In genomic region chr8:108899251-108899771, GRCm38 (mm10) we compare ENCODE assay signal across 16 mouse cellular contexts.
DNase-seq lines count a peak whose midpoint lies in the region; ATAC-seq and TF ChIP-seq lines count a peak whose summit lies in the region.
"Had no signal": no experiment of that assay in that cellular context is flagged by ENCODE, and none has a peak within 500 bp of the region (broad histone marks: within the 10 kb centered on the region; RNA-seq: fewer than 3 reads in every experiment).

No protein-coding gene starts in this region.

- H3K36me3 ChIP-seq in forebrain, embryonic 12.5 days (replicated peaks) = no peaks in the 10 kb centered on the region
- no peaks in the 10 kb centered on the region for H3K36me3 ChIP-seq in forebrain, embryonic 16.5 days (ENCODE audit: control insufficient read depth, insufficient read depth)
- H3K36me3 ChIP-seq in midbrain, embryonic 11.5 days (ENCODE audit: control insufficient read depth, insufficient read depth, low read length) = no peaks in the 10 kb centered on the region
- H3K36me3 ChIP-seq in midbrain, postnatal 0 days (ENCODE audit: insufficient read depth, low read length) = no peaks in the 10 kb centered on the region
- no peaks in the 10 kb centered on the region for H3K36me3 ChIP-seq in intestine, embryonic 16.5 days (ENCODE audit: control insufficient read depth, insufficient read depth, low read length)
- H3K36me3 ChIP-seq in neural tube, embryonic 14.5 days (ENCODE audit: control insufficient read depth, insufficient read depth, low read length) = no peaks in the 10 kb centered on the region

- ATAC-seq in forebrain, embryonic 12.5 days (ENCODE audit: low FRiP score) = 0 out of 2 replicates have a peak, but pooled peaks have one; percentile 21
- no peak for ATAC-seq in forebrain, embryonic 16.5 days
- ATAC-seq in midbrain, embryonic 11.5 days (ENCODE audit: low FRiP score) = no peak
- no peak for ATAC-seq in midbrain, postnatal 0 days (ENCODE audit: low FRiP score)
- peak; percentile 35; the same call in 1 of the 2 replicates for ATAC-seq in intestine, embryonic 16.5 days
- ATAC-seq in neural tube, embryonic 14.5 days (ENCODE audit: low read depth) = no peak
- ATAC-seq: Patski had no signal

- no peak overlapping the region for H3K9ac ChIP-seq in forebrain, embryonic 12.5 days
- H3K9ac ChIP-seq in forebrain, embryonic 16.5 days (replicated peaks; ENCODE audit: low read depth, low read length) = no peak overlapping the region
- no peak overlapping the region for H3K9ac ChIP-seq in midbrain, embryonic 11.5 days (ENCODE audit: low read length)
- H3K9ac ChIP-seq in midbrain, postnatal 0 days (replicated peaks; ENCODE audit: low read length, poor library complexity, severe bottlenecking) = no peak overlapping the region
- H3K9ac ChIP-seq in intestine, embryonic 16.5 days (ENCODE audit: low read depth, low read length) = no peak overlapping the region
- no peak overlapping the region for H3K9ac ChIP-seq in neural tube, embryonic 14.5 days (replicated peaks; ENCODE audit: low read depth, low read length)

- no peak overlapping the region for H3K27ac ChIP-seq in forebrain, embryonic 12.5 days
- H3K27ac ChIP-seq in forebrain, embryonic 16.5 days (ENCODE audit: low read length) = no peak overlapping the region
- no peak overlapping the region for H3K27ac ChIP-seq in midbrain, embryonic 11.5 days (ENCODE audit: low read depth, low read length)
- no peak overlapping the region for H3K27ac ChIP-seq in midbrain, postnatal 0 days (ENCODE audit: low read depth, low read length)
- H3K27ac ChIP-seq in intestine, embryonic 16.5 days (ENCODE audit: low read length) = no peak overlapping the region
- 0 out of 2 replicates have a peak overlapping the region, but pooled peaks have one; percentile 28 for H3K27ac ChIP-seq in neural tube, embryonic 14.5 days (ENCODE audit: low read depth, low read length)

- peaks cover 83% of the 10 kb centered on the region for H3K4me1 ChIP-seq in forebrain, embryonic 12.5 days
- peaks cover 41% of the 10 kb centered on the region for H3K4me1 ChIP-seq in forebrain, embryonic 16.5 days (replicated peaks; ENCODE audit: control insufficient read depth, insufficient read depth, low read length)
- H3K4me1 ChIP-seq in midbrain, embryonic 11.5 days (ENCODE audit: control insufficient read depth, insufficient read depth, low read length) = peaks cover 50% of the 10 kb centered on the region
- peaks cover 37% of the 10 kb centered on the region for H3K4me1 ChIP-seq in midbrain, postnatal 0 days (ENCODE audit: insufficient read depth, low read length)
- H3K4me1 ChIP-seq in intestine, embryonic 16.5 days (ENCODE audit: control insufficient read depth, insufficient read depth, low read length) = peaks cover 59% of the 10 kb centered on the region
- peaks cover 54% of the 10 kb centered on the region for H3K4me1 ChIP-seq in neural tube, embryonic 14.5 days (ENCODE audit: control insufficient read depth, insufficient read depth, low read length)

- no peak overlapping the region for H3K4me2 ChIP-seq in forebrain, embryonic 12.5 days
- no peak overlapping the region for H3K4me2 ChIP-seq in forebrain, embryonic 16.5 days (ENCODE audit: low read length)
- no peak overlapping the region for H3K4me2 ChIP-seq in midbrain, embryonic 11.5 days
- no peak overlapping the region for H3K4me2 ChIP-seq in midbrain, postnatal 0 days (ENCODE audit: low read depth, low read length, poor library complexity, severe bottlenecking)
- no peak overlapping the region for H3K4me2 ChIP-seq in intestine, embryonic 16.5 days (ENCODE audit: low read depth, low read length)
- no peak overlapping the region for H3K4me2 ChIP-seq in neural tube, embryonic 14.5 days (ENCODE audit: low read depth, low read length)
- H3K4me2 ChIP-seq: liver, embryonic 11.5 days had no signal

- no peaks in the 10 kb centered on the region for H3K9me3 ChIP-seq in forebrain, embryonic 12.5 days
- no peaks in the 10 kb centered on the region for H3K9me3 ChIP-seq in forebrain, embryonic 16.5 days (ENCODE audit: control insufficient read depth, low read length)
- no peaks in the 10 kb centered on the region for H3K9me3 ChIP-seq in midbrain, embryonic 11.5 days (ENCODE audit: control insufficient read depth, low read length)
- H3K9me3 ChIP-seq in midbrain, postnatal 0 days (ENCODE audit: low read length) = no peaks in the 10 kb centered on the region
- no peaks in the 10 kb centered on the region for H3K9me3 ChIP-seq in intestine, embryonic 16.5 days (ENCODE audit: control insufficient read depth, low read length)
- H3K9me3 ChIP-seq in neural tube, embryonic 14.5 days (ENCODE audit: control insufficient read depth, low read length) = no peaks in the 10 kb centered on the region

- DNase-seq in midbrain, embryonic 11.5 days (ENCODE audit: low spot score, missing footprints) = peak; percentile 71
- DNase-seq in midbrain, postnatal 0 days (ENCODE audit: low spot score) = no peak
- no peak for DNase-seq in spleen, postnatal 14 days (ENCODE audit: low spot score in 2 of 2)
- DNase-seq in right cerebral cortex, adult 2 months (ENCODE audit: low spot score in 2 of 2) = no peak
- DNase-seq: adrenal gland, postnatal 25 days; cerebellum, adult 18-20 months; gastrocnemius, postnatal 25 days; layer of hippocampus, postnatal 36 days; lung, adult 2 months; lung, postnatal 36 days had no signal

- WGBS in forebrain, embryonic 12.5 days = 59% methylated on average over 14 of the region's 14 CpGs
- WGBS in forebrain, embryonic 16.5 days = 64% methylated on average over 14 of the region's 14 CpGs
- 75% methylated on average over 14 of the region's 14 CpGs for WGBS in midbrain, embryonic 11.5 days
- WGBS in midbrain, postnatal 0 days = 61% methylated on average over 14 of the region's 14 CpGs
- WGBS in intestine, embryonic 16.5 days = 64% methylated on average over 14 of the region's 14 CpGs
- WGBS in neural tube, embryonic 14.5 days = 39% methylated on average over 14 of the region's 14 CpGs

- H3K4me3 ChIP-seq in forebrain, embryonic 12.5 days (replicated peaks) = no peak overlapping the region
- H3K4me3 ChIP-seq in forebrain, embryonic 16.5 days (replicated peaks; ENCODE audit: low read length) = no peak overlapping the region
- H3K4me3 ChIP-seq in midbrain, embryonic 11.5 days (ENCODE audit: low read depth, low read length) = no peak overlapping the region
- no peak overlapping the region for H3K4me3 ChIP-seq in midbrain, postnatal 0 days (ENCODE audit: low read depth, low read length)
- H3K4me3 ChIP-seq in intestine, embryonic 16.5 days (ENCODE audit: low read length) = no peak overlapping the region
- H3K4me3 ChIP-seq in neural tube, embryonic 14.5 days (ENCODE audit: low read depth, low read length) = no peak overlapping the region

- peaks cover 76% of the 10 kb centered on the region for H3K27me3 ChIP-seq in forebrain, embryonic 12.5 days
- no peaks in the 10 kb centered on the region; the same call in 1 of the 2 replicates for H3K27me3 ChIP-seq in forebrain, embryonic 16.5 days (replicated peaks; ENCODE audit: control insufficient read depth, insufficient read depth, low read length)
- peaks cover 2% of the 10 kb centered on the region; the same call in 1 of the 2 replicates for H3K27me3 ChIP-seq in midbrain, embryonic 11.5 days (ENCODE audit: control insufficient read depth, insufficient read depth, low read length)
- H3K27me3 ChIP-seq in midbrain, postnatal 0 days (ENCODE audit: insufficient read depth, low read length) = no peaks in the 10 kb centered on the region
- H3K27me3 ChIP-seq in intestine, embryonic 16.5 days (replicated peaks; ENCODE audit: control insufficient read depth, insufficient read depth, low read length) = no peaks in the 10 kb centered on the region
- H3K27me3 ChIP-seq in neural tube, embryonic 14.5 days (ENCODE audit: control insufficient read depth, insufficient read depth, low read length) = no peaks in the 10 kb centered on the region
- H3K27me3 ChIP-seq: Patski had no signal

- TF ChIP-seq CTCF in midbrain, postnatal 0 days (IDR thresholded peaks at IDR 0.05) = no peak

Comparison
In these comparisons a context has a peak if more than half of its experiments do, and no peak if none do; other contexts are left out.
1. ATAC-seq: peak in forebrain, embryonic 12.5 days (single experiment) and intestine, embryonic 16.5 days (single experiment); none in forebrain, embryonic 16.5 days (single experiment), midbrain, embryonic 11.5 days (single experiment), midbrain, postnatal 0 days (single experiment) and neural tube, embryonic 14.5 days (single experiment).